Mouse (Mus musculus) erythroblast, embryonic 14.5 days (primary cell): Measurements from ENCODE around the gene Methig1.
"Not testable (repeated sequence)": the region's sequence is repeated elsewhere in the genome, so short reads cannot be mapped to it uniquely, and the experiment has no call there.

Source experiments
- GATA1 ChIP-seq: IDR thresholded peaks from 2 replicates; pipeline ENCODE4 v1.6.1; 2012; ENCODE audit warnings: low read length, inconsistent platforms, mixed read lengths
- TAL1 ChIP-seq: IDR thresholded peaks from 3 replicates; pipeline ENCODE4 v1.6.1; 2012; ENCODE audit warnings: low read length, inconsistent platforms, mixed read lengths

- TF ChIP-seq TAL1, GATA1: not testable (repeated sequence)
Measured at GRCm38 (mm10) chr15:100337328-100337727, 15.6 kb upstream of the Methig1 start.
